Mouse (Mus musculus): Measurements from ENCODE around the gene Wnt10b. TPM values are rescaled to one million over a fixed set of nuclear protein-coding genes. Genes with fewer than 3 reads are reported as not detected.
A peak's percentile ranks its signal among the peaks of the same experiment; 100 is the strongest.
"Not testable (repeated sequence)": the region's sequence is repeated elsewhere in the genome, so short reads cannot be mapped to it uniquely, and the experiment has no call there.

Wnt10b gene
- total RNA-seq, 2 experiments from 2014 or later, result 0.78 to 1.5 TPM

DNA sequence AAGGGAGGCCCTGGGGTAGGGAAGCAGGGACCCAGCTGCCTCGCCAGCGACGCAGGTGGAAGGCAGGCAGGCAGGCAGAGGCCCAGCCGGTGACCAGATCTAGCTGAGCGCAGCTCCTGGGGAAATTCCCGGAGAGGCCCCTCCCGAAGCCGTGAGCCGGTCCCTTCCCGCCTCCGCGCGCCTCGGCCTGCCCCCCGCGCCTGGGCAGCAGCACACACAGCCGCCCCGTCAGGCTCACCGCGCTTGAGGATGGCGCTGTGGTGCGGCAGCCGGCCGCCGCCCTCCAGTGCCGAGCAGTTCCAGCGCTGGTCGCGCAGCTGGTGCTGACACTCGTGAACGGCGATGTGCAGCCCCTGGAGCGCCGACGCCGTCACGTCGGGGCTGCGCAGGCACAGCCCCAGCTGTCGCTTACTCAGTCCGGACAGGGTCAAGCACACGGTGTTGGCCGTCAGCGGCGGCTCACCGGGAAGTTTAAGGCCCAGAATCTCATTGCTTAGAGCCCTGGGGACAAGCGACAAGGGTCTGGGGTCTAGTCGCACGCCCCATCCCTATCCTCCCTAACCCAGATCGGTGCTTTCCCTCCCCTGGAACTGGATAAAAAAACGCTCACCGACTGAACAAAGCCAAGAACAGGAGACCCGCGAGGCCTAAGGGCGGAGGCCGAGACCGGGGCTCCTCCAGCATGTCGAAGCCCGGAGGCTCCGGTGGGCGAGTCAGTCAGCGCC lies 1.5 kb downstream of the Wnt10b start:
- peak; percentile 24 for DNase-seq
- intact Hi-C loops (cut with DNase I; ENCODE audit: low total_unique reads), result no loop called here

DNA sequence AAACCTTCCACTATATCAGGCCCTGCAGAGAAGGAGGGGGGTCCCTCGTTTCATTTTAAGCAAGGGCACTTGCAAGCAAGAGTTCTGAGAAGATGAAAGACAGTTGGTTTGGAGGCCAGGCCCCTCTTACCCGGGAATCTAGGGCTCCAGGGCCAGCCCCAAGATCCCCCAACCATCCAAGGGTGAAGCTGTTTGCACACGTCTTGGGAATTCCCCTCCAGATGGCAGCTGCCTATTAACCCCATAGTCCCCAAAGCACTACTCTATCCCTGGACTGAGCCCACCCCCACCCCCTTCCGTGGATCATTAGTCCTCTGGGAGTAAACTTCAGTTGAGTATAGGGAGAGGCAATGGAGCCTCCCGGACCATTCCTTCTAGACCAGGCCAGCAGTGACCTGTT lies 2.4 kb downstream of the Wnt10b start:
- no peak for DNase-seq
- intact Hi-C loops (cut with DNase I; ENCODE audit: low total_unique reads), result no loop called here

DNA sequence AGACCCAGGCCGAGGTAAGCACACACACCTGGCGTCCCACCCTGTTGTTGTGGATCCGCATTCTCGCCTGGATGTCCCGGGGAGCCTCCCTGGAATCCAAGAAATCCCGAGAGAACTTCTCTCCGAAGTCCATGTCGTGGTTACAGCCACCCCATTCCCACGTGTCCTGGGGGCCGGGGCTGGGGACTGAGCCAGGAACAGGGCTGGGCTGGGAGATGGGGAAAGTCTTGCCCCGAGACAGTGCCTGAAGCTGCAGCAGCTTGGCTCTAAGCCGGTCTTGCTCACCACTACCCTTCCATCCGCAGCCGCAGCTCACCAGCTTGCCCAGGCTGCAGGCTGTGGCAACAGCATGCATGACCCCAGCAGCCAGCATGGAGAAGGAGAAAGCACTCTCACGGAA lies 3.9 kb downstream of the Wnt10b start:
- DNase-seq, result no peak
- intact Hi-C loops (cut with DNase I; ENCODE audit: low total_unique reads), result no loop called here

DNA sequence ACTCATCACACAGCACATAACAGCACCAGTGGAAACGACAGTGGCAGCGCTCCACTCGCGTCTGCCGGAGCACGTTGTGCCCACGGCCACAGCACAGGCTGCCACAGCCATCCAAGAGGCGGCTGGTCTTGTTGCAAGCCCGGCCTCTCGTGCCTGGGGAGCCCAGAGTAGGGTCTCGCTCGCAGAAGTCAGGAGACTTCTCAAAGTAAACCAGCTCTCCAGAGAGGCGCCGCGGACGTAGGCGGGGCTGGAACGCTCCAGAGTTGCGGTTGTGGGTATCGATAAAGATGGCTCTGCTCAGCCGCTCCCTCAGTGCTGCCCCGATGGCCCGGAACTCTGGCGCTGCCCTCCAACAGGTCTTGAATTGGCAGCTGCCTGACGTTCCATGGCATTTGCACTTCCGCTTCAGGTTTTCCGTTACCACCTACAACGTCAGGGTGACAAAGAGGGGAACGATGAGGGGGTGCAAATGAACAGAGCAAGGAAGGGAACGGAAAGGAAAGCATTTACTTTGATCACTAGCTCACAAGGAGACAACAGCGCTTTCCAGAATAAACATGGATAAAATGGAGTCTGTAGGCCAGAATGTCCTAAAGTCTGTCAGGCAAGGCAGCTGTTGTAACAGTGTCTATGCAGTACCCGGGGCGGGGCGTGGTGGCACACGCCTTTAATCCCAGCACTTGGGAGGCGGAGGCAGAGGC lies 5.3 kb downstream of the Wnt10b start:
- no peak for DNase-seq
- intact Hi-C loops (cut with DNase I; ENCODE audit: low total_unique reads), result no loop called here

DNA sequence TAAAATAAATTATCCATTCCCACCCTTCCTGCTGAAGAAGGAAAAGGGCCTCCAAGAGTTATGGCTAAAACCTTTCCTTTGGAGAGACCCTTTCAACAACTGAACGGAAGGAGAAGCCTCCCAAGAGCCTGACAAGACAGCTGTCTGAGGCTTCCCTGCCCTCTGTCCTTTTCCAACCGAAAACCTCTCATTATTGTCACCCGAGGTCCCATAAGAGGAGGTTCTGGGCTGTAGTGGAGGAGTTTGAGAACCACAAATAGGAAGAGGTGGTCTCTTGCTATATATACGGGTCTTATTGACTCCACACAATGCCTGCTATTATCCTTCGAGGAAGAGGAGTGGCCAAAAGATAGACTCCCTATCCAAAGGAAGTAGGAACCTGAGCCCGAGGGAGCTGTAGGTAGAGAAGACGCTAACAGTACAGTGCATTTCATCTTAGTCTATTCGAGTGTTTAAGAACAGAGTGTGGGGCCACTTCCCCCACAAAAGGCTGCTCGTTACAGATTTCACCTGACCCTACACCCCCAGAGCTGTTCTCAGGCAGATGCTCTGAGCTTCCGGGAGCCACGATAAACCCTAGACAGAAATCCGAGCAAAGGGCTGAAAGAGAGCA lies 6.0 kb downstream of the Wnt10b start:
- DNase-seq, result no peak
- intact Hi-C loops (cut with DNase I; ENCODE audit: low total_unique reads), result no loop called here

DNA sequence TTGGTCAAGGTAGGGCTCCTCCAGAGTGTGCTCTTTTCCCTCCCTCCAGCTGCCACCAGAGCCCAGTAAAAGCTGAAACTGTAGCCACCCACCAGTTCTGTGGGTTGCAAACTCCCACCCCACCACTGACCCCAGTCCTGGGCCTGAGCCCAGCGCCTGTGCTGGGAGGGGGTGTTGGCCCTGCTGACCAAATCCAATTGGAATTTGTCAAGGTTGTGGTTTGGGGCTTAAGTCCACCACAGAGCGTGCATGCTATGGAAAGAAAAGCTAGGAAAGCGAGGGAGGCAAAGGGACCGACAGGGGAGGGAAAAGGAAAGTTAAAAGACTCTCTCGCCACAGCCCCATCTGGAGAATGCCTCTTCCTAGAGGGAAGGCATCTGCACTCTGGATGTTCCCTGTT lies 9.7 kb downstream of the Wnt10b start:
- intact Hi-C loops (cut with DNase I; ENCODE audit: low total_unique reads), result no loop called here

DNA sequence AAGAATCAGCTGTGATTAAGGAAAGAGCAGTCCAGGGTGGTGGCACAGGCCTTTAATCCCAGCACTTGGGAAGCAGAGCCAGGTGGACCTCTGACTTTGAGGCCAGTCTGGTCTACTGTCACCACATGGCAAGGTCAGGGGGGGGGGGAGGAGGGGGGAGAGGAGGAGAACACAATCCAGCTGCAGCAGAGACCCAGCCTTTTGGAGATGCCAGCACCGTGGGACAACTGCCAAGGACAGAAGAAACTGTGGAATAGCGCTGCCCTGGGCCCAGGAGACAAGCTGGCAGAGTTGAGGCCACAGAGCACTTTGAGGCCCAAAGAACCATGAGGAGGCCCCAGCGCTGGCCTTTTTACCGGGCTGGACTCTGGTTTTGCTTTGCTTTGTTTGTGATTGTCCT lies 12.0 kb downstream of the Wnt10b start:
- no peak for DNase-seq
- intact Hi-C loops (cut with DNase I; ENCODE audit: low total_unique reads), result no loop called here

More for the DNA sequence above, 9.7 kb downstream of the Wnt10b start:
- DNase-seq, result no peak

DNA sequence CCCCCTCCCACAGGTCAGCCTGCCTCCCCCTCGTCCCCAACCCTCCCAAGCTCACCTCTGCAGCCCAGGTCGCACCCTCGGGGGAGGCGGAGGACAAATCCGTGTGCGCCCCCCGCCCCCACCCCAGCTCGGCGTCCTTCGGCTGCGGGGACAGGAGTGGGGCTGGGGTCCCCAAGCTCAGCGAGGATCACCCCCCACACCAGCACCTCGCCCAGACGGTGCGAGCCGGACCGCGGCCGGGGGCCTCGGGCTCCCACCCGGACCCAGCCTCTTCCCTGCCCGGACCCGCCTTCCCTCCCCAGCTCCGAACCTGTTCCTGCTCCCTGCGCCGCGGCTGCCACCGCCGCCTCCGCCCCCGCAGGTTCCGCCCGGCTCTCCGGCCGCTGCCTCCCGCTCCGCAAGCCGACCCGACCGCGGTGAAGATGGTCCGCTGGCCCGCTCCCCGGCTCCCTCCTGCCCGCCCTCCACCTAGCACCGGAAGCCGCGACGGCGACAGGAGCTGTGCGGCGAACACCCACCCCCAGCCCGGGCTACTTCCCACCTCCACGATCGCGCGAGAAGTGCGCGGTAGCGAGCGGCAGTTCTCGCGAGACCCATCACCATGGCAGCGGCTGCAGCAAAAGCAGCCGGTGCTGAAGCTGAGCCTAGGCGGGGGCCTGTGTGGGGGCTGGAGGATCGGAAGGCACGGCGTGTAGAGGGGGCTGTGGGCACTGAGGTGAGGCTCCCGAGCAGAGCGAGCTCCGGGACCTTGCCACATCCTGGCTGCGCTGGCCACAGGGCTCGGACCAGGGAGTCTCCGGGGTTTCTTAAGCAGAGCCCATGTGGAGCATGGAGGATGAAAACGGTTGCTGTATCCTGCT lies 15.1 kb downstream of the Wnt10b start, which contains the start of gene Arf3:
Gene Arf3, minus strand, starts transcription at position 545 of the 860 bp plus-strand sequence.
- peak; percentile 96 for DNase-seq
- intact Hi-C loops (cut with DNase I; ENCODE audit: low total_unique reads), result no loop called here

DNA sequence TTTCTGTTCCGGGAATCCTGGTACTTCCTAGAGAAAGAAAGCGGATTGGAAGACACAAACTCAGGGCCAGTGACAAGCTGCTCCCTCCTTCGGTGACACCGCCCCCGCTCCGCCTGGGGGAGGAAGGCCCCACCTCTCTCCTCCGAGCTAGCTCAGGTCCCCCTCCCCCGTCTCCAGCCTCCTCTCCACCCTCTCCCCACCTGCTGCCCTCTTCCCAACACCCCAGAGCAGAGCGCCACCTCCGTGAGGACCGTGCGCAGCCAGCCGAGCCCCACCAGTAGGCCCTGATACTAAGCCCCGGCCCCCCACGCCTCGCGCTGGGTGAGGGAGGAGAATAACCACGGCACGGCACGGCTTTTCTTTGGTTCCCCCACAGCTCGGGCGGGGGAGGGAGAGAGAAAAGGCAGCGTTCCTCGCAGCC lies 15.7 kb downstream of the Wnt10b start:
- intact Hi-C loops (cut with DNase I; ENCODE audit: low total_unique reads), result no loop called here
- peak; percentile 77 for DNase-seq

DNA sequence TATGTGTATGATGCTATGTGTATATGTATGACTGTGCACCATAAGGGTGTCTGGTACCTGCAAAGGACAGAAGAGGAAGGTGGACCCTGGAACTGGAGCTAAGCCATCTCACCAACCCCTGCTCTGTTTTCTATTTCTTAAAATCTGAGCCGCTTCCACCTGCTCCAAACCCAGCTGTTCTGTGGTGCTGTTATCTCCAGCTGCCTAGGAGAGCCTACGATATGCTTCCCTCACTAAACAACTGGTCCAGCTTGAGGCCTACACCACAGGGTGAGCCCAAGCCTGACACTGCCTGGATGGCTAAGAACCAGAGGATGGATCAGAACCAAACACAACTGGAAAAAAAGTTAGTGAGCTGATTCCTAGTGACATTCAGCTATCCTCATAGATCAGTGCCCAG lies 23.8 kb downstream of the Wnt10b start:
- DNase-seq, result no peak
- intact Hi-C loops (cut with DNase I; ENCODE audit: low total_unique reads), result no loop called here

DNA sequence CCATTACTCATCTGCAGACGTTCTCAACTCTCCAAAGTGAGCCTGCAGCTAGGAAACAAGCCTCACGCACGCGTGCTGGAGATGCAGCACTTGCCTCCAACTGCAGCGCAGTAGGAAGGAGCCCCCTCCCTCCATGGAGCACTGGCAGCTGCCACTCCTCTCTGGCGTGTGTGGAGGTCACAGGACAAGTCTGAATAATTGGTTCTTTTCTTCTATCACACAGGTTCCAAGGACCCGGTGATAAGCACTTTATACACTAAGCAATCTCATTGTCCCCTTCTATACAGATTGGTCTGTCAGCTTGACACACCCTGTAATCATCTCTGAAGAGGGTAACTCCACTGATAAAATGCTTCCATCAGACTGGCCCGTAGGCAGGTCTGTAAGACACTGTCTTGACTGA lies 24.9 kb downstream of the Wnt10b start:
- DNase-seq, result no peak
- intact Hi-C loops (cut with DNase I; ENCODE audit: low total_unique reads), result no loop called here

DNA sequence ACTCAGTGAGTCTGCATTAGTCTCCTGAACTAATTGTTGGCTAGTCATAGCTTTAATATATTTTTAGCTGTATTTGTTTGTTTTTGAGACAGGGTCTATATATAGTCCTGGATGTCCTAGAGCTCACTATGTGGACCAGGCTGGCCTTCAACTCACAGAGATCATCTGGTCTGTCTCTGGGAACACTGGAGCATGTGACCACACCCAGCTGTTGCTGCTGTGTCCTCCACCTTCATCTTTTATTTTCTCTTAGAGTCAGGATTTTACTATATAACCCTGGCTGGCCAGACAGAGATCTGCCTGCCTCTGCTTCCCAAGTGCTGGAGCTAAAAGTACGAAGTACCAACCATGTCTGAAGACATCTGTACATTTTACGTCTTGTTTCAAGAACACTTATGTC lies 28.9 kb downstream of the Wnt10b start:
- intact Hi-C loops (cut with DNase I; ENCODE audit: low total_unique reads), result no loop called here
- no peak for DNase-seq

DNA sequence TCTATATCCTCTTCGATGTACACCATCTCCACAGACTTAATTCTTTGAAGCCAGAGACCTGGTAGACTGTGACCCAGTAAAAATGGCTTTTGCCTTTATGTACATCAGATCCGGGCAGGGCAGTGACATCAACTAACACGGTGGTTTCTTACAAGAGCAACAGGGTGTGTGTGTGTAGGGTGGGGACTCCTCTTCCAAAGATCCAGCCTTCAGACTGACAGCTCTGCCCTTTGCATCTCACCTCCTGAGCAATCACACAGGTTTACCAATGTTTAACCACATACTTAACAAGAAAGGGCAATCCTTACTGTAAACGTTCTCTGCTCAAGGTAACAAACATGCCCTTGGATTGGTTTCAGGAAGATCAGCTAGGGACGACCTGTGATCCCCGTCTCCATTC lies 30.7 kb downstream of the Wnt10b start:
- no peak for DNase-seq
- intact Hi-C loops (cut with DNase I; ENCODE audit: low total_unique reads), result no loop called here

DNA sequence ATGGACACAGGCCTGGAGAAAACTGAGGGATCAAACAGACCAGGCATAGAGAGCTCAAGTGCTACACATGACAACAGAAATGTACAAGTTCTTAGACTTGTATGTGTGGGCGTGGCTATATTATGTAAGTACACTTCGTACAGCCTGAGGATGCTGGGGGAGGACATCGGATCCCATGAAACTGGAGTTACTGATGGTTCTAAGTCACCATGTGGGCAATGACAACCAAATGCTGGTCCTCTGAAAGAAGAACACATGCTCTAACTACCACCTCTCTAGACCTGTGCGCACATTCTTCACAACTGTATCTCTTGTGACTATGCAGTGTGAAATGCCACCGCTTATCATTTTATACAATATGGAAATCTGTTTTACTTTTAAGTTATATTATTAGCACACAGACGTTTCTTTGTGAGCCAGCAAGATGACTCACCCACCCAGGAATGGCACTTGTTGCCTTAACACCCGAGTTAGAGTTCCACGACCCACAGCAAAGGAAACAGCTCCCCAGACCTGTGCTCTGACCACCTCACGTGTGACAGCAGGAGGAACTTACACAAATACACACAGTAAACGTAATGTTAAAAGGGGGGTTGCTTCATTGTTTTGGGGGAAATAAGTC lies 31.5 kb downstream of the Wnt10b start:
- DNase-seq, result no peak
- intact Hi-C loops (cut with DNase I; ENCODE audit: low total_unique reads), result no loop called here

DNA sequence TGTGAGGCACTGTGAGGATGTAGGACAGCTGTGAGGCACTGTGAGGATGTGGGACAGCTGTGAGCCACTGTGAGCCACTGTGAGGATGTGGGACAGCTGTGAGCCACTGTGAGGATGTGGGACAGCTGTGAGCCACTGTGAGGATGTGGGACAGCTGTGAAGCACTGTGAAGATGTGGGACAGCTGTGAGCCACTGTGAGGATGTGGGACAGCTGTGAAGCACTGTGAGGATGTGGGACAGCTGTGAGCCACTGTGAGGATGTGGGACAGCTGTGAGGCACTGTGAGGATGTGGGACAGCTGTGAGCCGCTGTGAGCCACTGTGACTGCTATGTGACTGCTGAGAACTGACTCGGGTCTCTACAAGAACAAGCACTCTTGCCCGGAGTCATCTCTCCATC lies 34.1 kb downstream of the Wnt10b start:
- intact Hi-C loops (cut with DNase I; ENCODE audit: low total_unique reads); DNase-seq: not testable (repeated sequence)

DNA sequence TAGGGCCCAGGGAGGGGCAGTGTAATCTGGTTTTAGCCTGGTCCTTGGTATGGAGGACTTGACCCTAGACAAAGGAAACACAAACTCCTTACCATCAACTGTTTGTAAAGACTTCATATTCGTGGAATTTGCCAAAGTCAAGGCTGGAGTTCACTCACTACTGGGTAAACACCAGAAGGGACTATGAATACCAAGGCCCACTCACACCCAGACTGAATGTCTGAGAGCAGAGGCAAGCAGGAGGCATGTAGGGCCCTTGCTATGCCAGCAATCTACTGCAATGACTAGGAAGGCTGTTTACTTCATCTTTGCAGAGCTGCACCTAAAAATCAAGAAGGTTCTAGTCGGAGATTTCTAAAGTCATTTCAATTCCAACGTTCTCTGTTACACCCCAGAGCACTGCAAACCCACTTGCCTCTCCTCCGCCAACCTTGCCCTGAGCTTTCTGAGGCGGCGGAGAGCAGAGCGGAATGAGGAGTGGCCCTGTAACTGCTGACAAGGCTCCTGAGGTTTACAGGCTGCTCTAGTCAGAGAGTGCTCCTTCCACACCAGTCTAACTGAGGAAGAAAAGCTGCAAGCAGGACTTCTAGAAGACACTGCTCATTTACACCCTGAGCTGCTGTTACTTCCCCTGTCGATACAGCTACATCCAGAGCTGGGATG lies 35.1 kb downstream of the Wnt10b start:
- DNase-seq, result no peak
- intact Hi-C loops (cut with DNase I; ENCODE audit: low total_unique reads), result no loop called here

DNA sequence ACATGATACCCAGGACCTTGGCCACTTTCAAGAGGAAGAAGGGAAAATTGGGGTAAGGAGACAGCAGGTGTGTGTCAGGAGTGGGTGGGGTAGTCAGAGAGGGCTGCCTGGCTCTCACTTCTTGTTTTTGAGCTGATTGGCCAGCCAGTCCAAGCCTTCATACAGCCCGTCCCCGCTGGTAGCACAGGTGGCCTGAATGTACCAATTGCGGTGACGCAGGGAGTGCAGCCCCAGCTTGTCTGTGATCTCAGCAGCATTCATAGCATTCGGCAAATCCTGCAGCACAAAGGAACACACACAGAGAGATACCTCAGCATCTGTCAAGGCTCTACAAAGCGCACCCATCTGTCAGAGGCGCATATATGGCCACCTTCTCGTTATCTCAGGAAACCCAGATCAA lies 37.7 kb downstream of the Wnt10b start:
- no peak for DNase-seq
- intact Hi-C loops (cut with DNase I; ENCODE audit: low total_unique reads), result no loop called here

DNA sequence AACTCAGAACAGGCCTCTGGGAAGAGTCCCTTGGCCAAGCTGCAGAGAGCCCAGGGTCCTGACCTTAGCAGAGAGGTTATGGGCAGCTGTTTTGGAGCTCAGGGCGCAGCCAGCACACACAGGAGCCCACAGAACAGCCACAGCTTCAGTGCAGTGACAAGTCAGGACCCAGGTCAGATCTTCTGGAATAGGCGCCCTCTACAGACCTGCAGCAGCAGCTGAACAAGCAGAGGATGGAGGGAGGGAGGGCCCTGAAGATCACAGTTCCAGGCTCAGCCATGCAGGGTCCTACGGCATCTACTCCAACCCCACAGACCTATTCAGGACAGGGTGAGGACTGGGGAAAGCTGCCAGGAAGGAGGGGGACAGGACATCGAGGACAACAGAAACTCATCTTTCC lies 39.2 kb downstream of the Wnt10b start:
- intact Hi-C loops (cut with DNase I; ENCODE audit: low total_unique reads), result no loop called here
- DNase-seq, result no peak

DNA sequence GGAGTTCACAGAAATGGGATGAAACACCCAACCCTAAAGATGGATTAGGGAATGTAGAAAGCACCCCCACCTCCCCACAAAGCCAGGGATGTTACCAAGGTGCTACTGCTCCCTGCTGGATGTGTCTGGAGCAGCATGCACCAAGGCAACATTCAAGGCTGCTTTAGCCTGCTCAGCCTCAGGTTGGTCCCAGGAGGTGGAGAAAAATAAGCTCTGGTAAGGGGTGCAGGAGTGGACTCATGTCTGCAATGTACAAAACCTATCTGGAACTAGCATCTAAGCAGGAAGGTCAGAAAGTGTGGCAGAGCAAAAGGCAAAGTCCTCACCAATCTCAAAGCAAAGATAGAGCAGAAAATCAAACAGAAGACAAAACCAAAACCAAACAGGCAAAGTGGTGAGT lies 40.1 kb downstream of the Wnt10b start:
- DNase-seq, result no peak
- intact Hi-C loops (cut with DNase I; ENCODE audit: low total_unique reads), result no loop called here

Measured in gastrocnemius, postnatal 14 days (tissue).